Mouse (Mus musculus) heart, embryonic 13.5 days (tissue): ENCODE data around the gene Arpc3. TPM values are rescaled to one million over a fixed set of nuclear protein-coding genes. Genes with fewer than 3 reads are reported as not detected.
"Not testable (repeated sequence)": the region's sequence is repeated elsewhere in the genome, so short reads cannot be mapped to it uniquely, and the experiment has no call there.

Source experiments
- ATAC-seq: fragments of 200-750 bp; cut with Nextera tagmentation; 2 replicates; pipeline ENCODE4 v1.8.0; 2017; ENCODE audit warnings: moderate TSS enrichment; ENCODE audit not compliant: insufficient number of reproducible peaks, low FRiP score, low TSS enrichment; ENCODE audit errors: extremely low read depth
- H3K27ac ChIP-seq: fragments of 300-500 bp; sonication (generic); replicated peaks from 2 replicates; pipeline ENCODE4 v1.5.1; 2015; ENCODE audit warnings: moderate library complexity, mild to moderate bottlenecking, inconsistent platforms
- H3K27me3 ChIP-seq: fragments of 300-500 bp; sonication (generic); replicated peaks from 2 replicates; pipeline ENCODE4 v1.6.1; 2015; ENCODE audit warnings: mild to moderate bottlenecking, inconsistent platforms
- H3K36me3 ChIP-seq: fragments of 300-500 bp; sonication (generic); 2 replicates; pipeline ENCODE4 v1.6.1; 2015; ENCODE audit warnings: mild to moderate bottlenecking, inconsistent platforms
- H3K4me1 ChIP-seq: fragments of 300-500 bp; sonication (generic); 2 replicates; pipeline ENCODE4 v1.6.1; 2015; ENCODE audit warnings: inconsistent platforms
- H3K4me2 ChIP-seq: fragments of 300-500 bp; sonication (generic); 2 replicates; pipeline ENCODE4 v1.6.1; 2015; ENCODE audit warnings: inconsistent platforms, mild to moderate bottlenecking, moderate library complexity
- H3K4me3 ChIP-seq: fragments of 300-500 bp; sonication (generic); 2 replicates; pipeline ENCODE4 v1.5.1; 2015; ENCODE audit warnings: moderate library complexity, mild to moderate bottlenecking, inconsistent platforms
- H3K9ac ChIP-seq: fragments of 300-500 bp; sonication (generic); 2 replicates; pipeline ENCODE4 v1.6.1; 2015; ENCODE audit warnings: inconsistent platforms, mild to moderate bottlenecking, moderate library complexity
- H3K9me3 ChIP-seq: fragments of 300-500 bp; sonication (generic); 2 replicates; pipeline ENCODE4 v1.6.1; 2016; ENCODE audit warnings: inconsistent platforms
- WGBS: fragments of 180-500 bp; shearing (Covaris S2); methylation state at CpG from one replicate; pipeline ENCODE4 v1.1.7; 2015; ENCODE audit warnings: mixed read lengths; 5-methylcytosine and 5-hydroxymethylcytosine counted together
- polyA plus RNA-seq: library from polyadenylated mRNA; unstranded; fragments of >200 nt; fragmentation: Nextera tagmentation; extraction: Ambion mirVana; gene quantifications from 2 replicates; pipeline ENCODE4 v1.2.1, GENCODE M21; 2015

The Arpc3 gene
- polyA plus RNA-seq, 1 experiment from 2014 or later: 99.1 TPM

GRCm38 (mm10) chr5:122455584-122455983 is 63.9 kb downstream of the Arpc3 start:
- no peak overlapping the region for H3K4me2 ChIP-seq
- no peaks in the 10 kb centered on the region for H3K27me3 ChIP-seq
- no peaks in the 10 kb centered on the region for H3K9me3 ChIP-seq
- 80% methylated on average over 3 of the region's 3 CpGs for WGBS
- H3K4me1 ChIP-seq: peaks cover 43% of the 10 kb centered on the region
- H3K9ac ChIP-seq: peak overlapping the region; percentile 14; the same call in 1 of the 2 replicates
- H3K4me3 ChIP-seq: no peak overlapping the region
- H3K27ac ChIP-seq: peak overlapping the region; percentile 61
- H3K36me3 ChIP-seq: peaks cover 93% of the 10 kb centered on the region
- no peak for ATAC-seq

- 73% methylated on average over 9 of the region's 9 CpGs for WGBS
- ATAC-seq, H3K9me3 ChIP-seq, H3K27ac ChIP-seq, H3K4me2 ChIP-seq, H3K9ac ChIP-seq, H3K4me3 ChIP-seq, H3K27me3 ChIP-seq: not testable (repeated sequence)
- H3K4me1 ChIP-seq: peaks cover 35% of the 10 kb centered on the region
- H3K36me3 ChIP-seq: peaks cover 100% of the 10 kb centered on the region
Observed at GRCm38 (mm10) chr5:122457054-122457453, 65.4 kb downstream of the Arpc3 start.

- no peaks in the 10 kb centered on the region for H3K9me3 ChIP-seq
- no peak overlapping the region for H3K4me2 ChIP-seq
- WGBS: 79% methylated on average over 4 of the region's 4 CpGs
- no peaks in the 10 kb centered on the region for H3K27me3 ChIP-seq
- H3K36me3 ChIP-seq: peaks cover 100% of the 10 kb centered on the region
- H3K4me1 ChIP-seq: peaks cover 25% of the 10 kb centered on the region
- ATAC-seq: no peak
- no peak overlapping the region for H3K27ac ChIP-seq
- H3K9ac ChIP-seq: no peak overlapping the region
- no peak overlapping the region for H3K4me3 ChIP-seq
Observed at GRCm38 (mm10) chr5:122458066-122458465, 66.4 kb downstream of the Arpc3 start.

- no peak overlapping the region for H3K9ac ChIP-seq
- peaks cover 100% of the 10 kb centered on the region for H3K36me3 ChIP-seq
- ATAC-seq: no peak
- no peak overlapping the region for H3K4me2 ChIP-seq
- no peaks in the 10 kb centered on the region for H3K27me3 ChIP-seq
- 92% methylated on average over 5 of the region's 5 CpGs for WGBS
- peaks cover 12% of the 10 kb centered on the region for H3K4me1 ChIP-seq
- H3K9me3 ChIP-seq: no peaks in the 10 kb centered on the region
- no peak overlapping the region for H3K27ac ChIP-seq
- no peak overlapping the region for H3K4me3 ChIP-seq
Observed at GRCm38 (mm10) chr5:122459335-122459734, 67.7 kb downstream of the Arpc3 start.

GRCm38 (mm10) chr5:122460656-122461055 is 69.0 kb downstream of the Arpc3 start:
- no peak overlapping the region for H3K4me2 ChIP-seq
- no peak overlapping the region for H3K4me3 ChIP-seq
- H3K27me3 ChIP-seq: no peaks in the 10 kb centered on the region
- ATAC-seq: no peak
- peaks cover 100% of the 10 kb centered on the region for H3K36me3 ChIP-seq
- no peak overlapping the region; the same call in 1 of the 2 replicates for H3K27ac ChIP-seq
- no peaks in the 10 kb centered on the region for H3K9me3 ChIP-seq
- WGBS: 77% methylated on average over 11 of the region's 11 CpGs
- no peaks in the 10 kb centered on the region for H3K4me1 ChIP-seq
- H3K9ac ChIP-seq: no peak overlapping the region

- WGBS: 82% methylated on average over 9 of the region's 9 CpGs
- ATAC-seq: no peak
- Histone ChIP-seq H3K36me3 (peaks cover 100% of the 10 kb centered on the region), H3K4me2 (no peak overlapping the region), H3K27ac (no peak overlapping the region), H3K9ac (no peak overlapping the region), H3K27me3 (no peaks in the 10 kb centered on the region), H3K4me3 (no peak overlapping the region), H3K9me3 (no peaks in the 10 kb centered on the region), H3K4me1 (no peaks in the 10 kb centered on the region)
Observed at GRCm38 (mm10) chr5:122461431-122461830, 69.8 kb downstream of the Arpc3 start.

Other genes starting within 250 kb of the Arpc3 start
- 190 and 219 TPM in 2 replicates for gene Ppp1cc, start 233.6 kb upstream of the Arpc3 start, polyA plus RNA-seq
- gene Hvcn1, start 185.1 kb upstream of the Arpc3 start, polyA plus RNA-seq: 1.9 and 2.7 TPM in 2 replicates
- 2.5 and 2.8 TPM in 2 replicates for gene Tctn1, start 127.4 kb upstream of the Arpc3 start, polyA plus RNA-seq
- gene Pptc7, start 107.5 kb upstream of the Arpc3 start, polyA plus RNA-seq: 9.1 and 9.7 TPM in 2 replicates
- gene Rad9b, start 37.6 kb upstream of the Arpc3 start, polyA plus RNA-seq: 6.2 and 7.5 TPM in 2 replicates
- 214 and 236 TPM in 2 replicates for gene Vps29, start 37.5 kb upstream of the Arpc3 start, polyA plus RNA-seq
- gene Gpn3, start 20.0 kb upstream of the Arpc3 start, polyA plus RNA-seq: 54.4 and 59.9 TPM in 2 replicates
- 55.5 and 56.8 TPM in 2 replicates for gene Fam216a, start 19.5 kb upstream of the Arpc3 start, polyA plus RNA-seq
- gene Anapc7, start 29.8 kb downstream of the Arpc3 start, polyA plus RNA-seq: 35.5 and 36.4 TPM in 2 replicates
- 221 and 227 TPM in 2 replicates for gene Atp2a2, start 110.3 kb downstream of the Arpc3 start, polyA plus RNA-seq
- gene Ift81, start 222.6 kb downstream of the Arpc3 start, polyA plus RNA-seq: 23.8 and 30.7 TPM in 2 replicates